Mouse (Mus musculus) kidney, postnatal 4 days (tissue): Measurements from ENCODE around the gene Pcdh17.

Experiments
- DNase-seq, 2 experiments: peaks; one replicate each; pipeline ENCODE4 v3.0.0; 2021; ENCODE audit warnings: mixed read lengths in 2 of 2

Pcdh17 gene

GRCm38 (mm10) chr14:84480546-84480945 lies 37.2 kb downstream of the Pcdh17 start:
- no peak for DNase-seq

DNA sequence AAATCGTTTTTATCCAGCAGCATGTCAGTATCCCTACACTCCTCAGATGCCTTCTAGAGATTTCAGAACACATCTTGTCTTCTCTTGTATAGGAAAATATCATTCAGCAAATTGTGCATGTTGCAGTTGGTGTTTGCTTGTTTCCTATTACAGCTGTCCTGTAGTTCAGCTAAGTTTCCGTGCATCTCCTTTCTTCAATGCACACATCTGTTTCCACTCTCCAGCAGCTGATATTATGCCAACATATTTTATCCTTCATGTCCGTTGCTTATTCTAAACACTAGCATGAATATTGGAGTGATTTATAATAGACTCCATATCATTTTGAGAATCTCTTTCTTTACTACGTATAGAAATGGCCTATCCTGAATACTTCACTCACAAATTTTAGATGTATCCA lies 41.0 kb downstream of the Pcdh17 start:
- DNase-seq, result no peak

GRCm38 (mm10) chr14:84511010-84511409 lies 67.6 kb downstream of the Pcdh17 start:
- DNase-seq, result no peak

- DNase-seq, result no peak
These were observed 89.0 kb downstream of the Pcdh17 start for GRCm38 (mm10) chr14:84532397-84532796.

DNA sequence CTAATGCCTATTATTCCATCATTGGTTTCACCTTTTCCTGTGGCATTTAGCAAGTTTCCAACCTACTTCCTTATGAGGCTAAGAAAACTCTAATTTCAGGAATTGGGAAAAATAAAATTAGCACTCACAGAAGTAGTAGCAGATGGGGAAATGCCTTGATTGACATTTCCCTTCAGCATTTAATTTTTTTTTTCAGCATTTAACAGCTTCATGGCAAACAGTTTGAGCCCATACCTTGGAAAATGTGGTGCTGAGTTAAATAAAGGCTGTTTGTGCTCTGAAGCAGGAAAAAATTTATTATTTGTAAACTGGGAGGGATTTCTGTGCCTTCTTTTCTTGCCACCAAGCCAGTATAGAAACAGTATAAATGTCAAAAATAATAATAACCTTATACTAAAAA lies 91.9 kb downstream of the Pcdh17 start:
- DNase-seq, result no peak

- no peak for DNase-seq
These were observed 98.5 kb downstream of the Pcdh17 start for GRCm38 (mm10) chr14:84541838-84542237.

DNA sequence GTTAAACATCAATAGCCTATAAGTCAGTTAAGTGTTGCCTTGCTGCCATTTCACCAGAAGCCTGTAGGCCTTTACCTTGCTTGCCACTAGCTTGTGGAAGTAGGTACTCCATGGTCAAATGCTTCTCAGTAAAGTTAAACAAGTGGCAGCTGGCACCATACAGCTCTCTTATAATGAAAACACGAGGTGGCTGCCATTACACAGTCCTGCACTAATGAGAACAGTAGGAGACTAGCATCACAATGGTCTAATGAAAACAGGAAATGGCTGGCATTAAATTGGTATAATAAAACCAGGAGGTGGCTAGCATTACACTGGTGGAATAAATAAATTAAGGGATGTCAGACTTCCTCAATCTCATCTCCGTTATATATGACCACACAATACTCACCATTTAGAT lies 102.6 kb downstream of the Pcdh17 start:
- no peak for DNase-seq

DNA sequence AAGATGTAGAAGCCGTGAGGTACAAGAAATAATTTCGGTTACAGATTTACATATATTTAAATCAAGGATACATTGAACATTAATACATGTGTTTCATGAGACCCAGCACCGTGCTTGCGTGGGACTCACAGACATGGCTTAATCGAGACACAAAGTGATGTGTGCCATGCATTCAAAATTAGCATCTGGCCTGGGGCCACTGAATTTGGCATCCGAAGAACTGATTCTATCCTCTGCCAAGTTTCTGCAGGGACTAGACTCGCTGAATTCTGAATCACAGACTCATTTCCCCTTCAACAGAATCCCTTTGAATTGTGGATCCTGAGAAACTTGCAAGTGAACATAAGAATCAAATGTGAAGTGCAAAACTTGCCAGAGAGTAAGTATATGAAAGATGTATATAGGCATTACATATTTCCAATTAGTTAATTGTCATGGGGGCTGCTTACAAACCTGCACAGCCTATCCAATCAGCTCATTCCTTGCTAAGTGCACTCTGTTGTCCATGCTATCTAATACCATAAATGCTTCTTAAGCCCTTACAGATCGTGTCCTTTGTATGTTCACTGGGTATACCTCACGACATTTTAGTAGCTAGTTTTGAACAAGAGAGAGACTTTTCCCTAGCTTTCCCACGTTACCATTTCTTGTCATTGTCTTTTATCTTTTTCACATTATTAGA lies 104.3 kb downstream of the Pcdh17 start:
- no peak for DNase-seq

DNA sequence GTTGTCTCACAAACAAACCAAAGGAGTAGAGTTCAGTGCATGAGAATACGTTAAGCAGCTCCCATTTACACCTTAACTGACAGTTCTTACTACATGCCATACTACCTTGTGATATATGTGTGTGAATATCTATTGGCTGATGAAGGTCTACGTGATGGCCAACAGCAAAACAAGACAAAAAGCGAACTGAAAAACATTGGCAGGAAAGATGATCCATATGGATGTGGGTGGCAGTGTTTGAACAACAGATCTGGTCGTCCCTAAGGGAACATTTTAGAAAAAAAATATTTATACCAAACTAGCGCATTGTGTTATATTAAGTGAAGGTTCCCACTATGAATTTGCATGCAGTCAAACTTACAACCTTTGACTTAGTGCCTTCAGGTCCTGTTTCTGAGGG lies 108.2 kb downstream of the Pcdh17 start:
- DNase-seq, result no peak

DNA sequence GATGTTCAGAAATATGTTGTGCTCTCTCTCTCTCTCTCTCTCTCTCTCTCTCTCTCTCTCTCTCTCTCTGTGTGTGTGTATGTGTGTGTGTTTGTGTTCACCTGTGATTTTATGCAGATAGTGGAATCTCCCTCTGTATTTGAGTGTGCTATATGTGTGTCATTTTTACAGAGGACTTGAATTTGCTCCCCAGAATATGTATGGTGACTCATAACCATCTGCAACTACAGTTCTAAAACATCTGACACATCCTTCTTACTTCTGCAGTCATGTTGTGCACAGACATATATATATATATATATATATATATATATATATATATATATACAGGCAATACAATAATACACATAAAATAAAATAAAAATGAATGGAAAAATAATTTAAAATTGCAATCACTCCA lies 127.7 kb downstream of the Pcdh17 start:
- no peak for DNase-seq
